Mouse (Mus musculus): ENCODE data around the gene Abhd17b. TPM values are rescaled to one million over a fixed set of nuclear protein-coding genes. Genes with fewer than 3 reads are reported as not detected.

The Abhd17b gene
- polyA plus RNA-seq, 1 experiment from 2014 or later: 26.5 TPM

- ATAC-seq (ENCODE audit: low FRiP score, low TSS enrichment): no peak
- H3K9ac ChIP-seq (replicated peaks; ENCODE audit: low read length): no peak overlapping the region
- no peaks in the 10 kb centered on the region for H3K4me1 ChIP-seq (ENCODE audit: insufficient read depth, low read length)
- H3K27me3 ChIP-seq (ENCODE audit: insufficient read depth, low read length): no peaks in the 10 kb centered on the region
- WGBS: 88% methylated on average over 8 of the region's 8 CpGs
- H3K36me3 ChIP-seq (ENCODE audit: insufficient read depth, low read length): no peaks in the 10 kb centered on the region
- H3K4me3 ChIP-seq (ENCODE audit: low read length): no peak overlapping the region
- H3K27ac ChIP-seq (ENCODE audit: low read length): no peak overlapping the region
- no peak overlapping the region for H3K4me2 ChIP-seq (replicated peaks; ENCODE audit: low read depth, low read length)
- no peaks in the 10 kb centered on the region for H3K9me3 ChIP-seq (ENCODE audit: low read length)
Observed at GRCm38 (mm10) chr19:21723911-21724655, 71.1 kb downstream of the Abhd17b start.

DNA sequence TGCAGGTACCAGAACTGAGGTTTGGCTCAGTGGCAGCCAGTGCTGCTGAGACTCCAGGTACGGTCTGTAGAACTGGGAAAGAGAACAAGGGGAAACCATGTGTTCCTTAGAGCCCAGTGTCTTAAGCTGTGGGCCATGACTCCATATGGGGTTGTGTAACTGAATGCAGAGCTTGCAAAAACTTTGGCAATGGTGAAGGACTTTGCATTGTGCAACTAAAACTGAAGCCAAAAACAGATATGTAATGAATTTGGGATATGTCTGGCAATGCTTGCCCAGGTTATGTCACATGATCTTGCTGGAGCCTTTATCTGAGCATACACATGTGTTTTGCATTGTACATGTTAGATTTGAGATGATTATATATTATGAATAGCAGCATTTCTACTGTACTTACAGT is 72.2 kb downstream of the Abhd17b start:
- H3K27me3 ChIP-seq (ENCODE audit: insufficient read depth, low read length): no peaks in the 10 kb centered on the region
- no peaks in the 10 kb centered on the region for H3K36me3 ChIP-seq (ENCODE audit: insufficient read depth, low read length)
- WGBS: 88% methylated on average over 1 of the region's 1 CpGs
- no peaks in the 10 kb centered on the region for H3K4me1 ChIP-seq (ENCODE audit: insufficient read depth, low read length)
- H3K4me2 ChIP-seq (replicated peaks; ENCODE audit: low read depth, low read length): no peak overlapping the region
- no peak overlapping the region for H3K4me3 ChIP-seq (ENCODE audit: low read length)
- no peaks in the 10 kb centered on the region for H3K9me3 ChIP-seq (ENCODE audit: low read length)
- H3K9ac ChIP-seq (replicated peaks; ENCODE audit: low read length): no peak overlapping the region
- no peak overlapping the region for H3K27ac ChIP-seq (ENCODE audit: low read length)
- ATAC-seq (ENCODE audit: low FRiP score, low TSS enrichment): no peak

DNA sequence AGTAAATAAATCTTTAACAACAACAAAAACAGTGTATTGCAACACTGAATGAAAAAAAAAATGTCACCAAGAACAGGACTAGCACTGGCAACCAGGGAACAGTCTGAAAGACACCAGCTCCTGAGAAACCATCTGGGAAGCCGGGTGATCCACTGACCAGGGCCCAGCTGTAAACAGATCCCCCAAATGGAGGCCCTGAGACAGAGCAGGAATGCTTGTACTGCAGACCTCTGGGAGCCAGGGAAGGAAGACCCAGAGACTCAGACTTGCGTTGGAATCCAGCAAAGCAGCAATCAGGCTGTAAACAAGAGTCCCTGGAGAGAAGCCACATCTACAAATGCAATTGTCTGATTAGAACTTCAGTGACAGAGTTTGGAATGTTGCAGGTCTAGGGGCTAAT is 74.1 kb downstream of the Abhd17b start:
- ATAC-seq (ENCODE audit: low FRiP score, low TSS enrichment): no peak

DNA sequence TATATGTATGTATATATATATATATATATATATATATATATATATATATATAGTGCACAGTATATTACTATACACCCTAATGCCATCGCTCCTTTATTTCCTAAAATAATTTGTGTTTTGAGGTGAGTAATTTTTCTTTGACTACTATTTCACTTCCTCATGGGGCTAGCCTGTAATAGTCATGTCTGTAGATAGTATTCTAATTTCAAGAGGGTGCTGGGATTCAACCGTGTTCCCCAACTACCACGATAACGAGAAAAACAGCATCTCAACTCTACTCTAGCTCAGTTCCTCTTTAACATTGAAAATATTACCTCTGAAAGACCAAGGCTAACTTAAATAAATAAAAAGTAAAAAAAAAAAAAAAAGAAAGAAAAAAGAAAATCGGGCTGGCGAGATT is 75.4 kb downstream of the Abhd17b start:
- no peak overlapping the region for H3K27ac ChIP-seq (ENCODE audit: low read length)
- no peaks in the 10 kb centered on the region for H3K36me3 ChIP-seq (ENCODE audit: insufficient read depth, low read length)
- no peak overlapping the region for H3K4me2 ChIP-seq (replicated peaks; ENCODE audit: low read depth, low read length)
- no peaks in the 10 kb centered on the region for H3K9me3 ChIP-seq (ENCODE audit: low read length)
- H3K27me3 ChIP-seq (ENCODE audit: insufficient read depth, low read length): no peaks in the 10 kb centered on the region
- H3K9ac ChIP-seq (replicated peaks; ENCODE audit: low read length): no peak overlapping the region
- no peaks in the 10 kb centered on the region for H3K4me1 ChIP-seq (ENCODE audit: insufficient read depth, low read length)
- no peak overlapping the region for H3K4me3 ChIP-seq (ENCODE audit: low read length)
- 93% methylated on average over 6 of the region's 6 CpGs for WGBS
- ATAC-seq (ENCODE audit: low FRiP score, low TSS enrichment): no peak

More for the DNA sequence above, 74.1 kb downstream of the Abhd17b start:
- Histone ChIP-seq H3K36me3 (ENCODE audit: insufficient read depth, low read length) (no peaks in the 10 kb centered on the region), H3K4me2 (replicated peaks; ENCODE audit: low read depth, low read length) (no peak overlapping the region), H3K9me3 (ENCODE audit: low read length) (no peaks in the 10 kb centered on the region), H3K4me1 (ENCODE audit: insufficient read depth, low read length) (no peaks in the 10 kb centered on the region), H3K4me3 (ENCODE audit: low read length) (no peak overlapping the region), H3K9ac (replicated peaks; ENCODE audit: low read length) (no peak overlapping the region), H3K27ac (ENCODE audit: low read length) (no peak overlapping the region), H3K27me3 (ENCODE audit: insufficient read depth, low read length) (no peaks in the 10 kb centered on the region)
- 30% methylated on average over 2 of the region's 2 CpGs for WGBS

GRCm38 (mm10) chr19:21731887-21732286 is 78.9 kb downstream of the Abhd17b start:
- no peak overlapping the region for H3K27ac ChIP-seq (ENCODE audit: low read length)
- H3K4me2 ChIP-seq (replicated peaks; ENCODE audit: low read depth, low read length): no peak overlapping the region
- no peaks in the 10 kb centered on the region for H3K9me3 ChIP-seq (ENCODE audit: low read length)
- no peaks in the 10 kb centered on the region for H3K36me3 ChIP-seq (ENCODE audit: insufficient read depth, low read length)
- no peak overlapping the region for H3K9ac ChIP-seq (replicated peaks; ENCODE audit: low read length)
- H3K4me1 ChIP-seq (ENCODE audit: insufficient read depth, low read length): no peaks in the 10 kb centered on the region
- 84% methylated on average over 5 of the region's 5 CpGs for WGBS
- no peak for ATAC-seq (ENCODE audit: low FRiP score, low TSS enrichment)
- H3K4me3 ChIP-seq (ENCODE audit: low read length): no peak overlapping the region
- H3K27me3 ChIP-seq (ENCODE audit: insufficient read depth, low read length): no peaks in the 10 kb centered on the region

GRCm38 (mm10) chr19:21733176-21733575 is 80.2 kb downstream of the Abhd17b start:
- H3K9ac ChIP-seq (replicated peaks; ENCODE audit: low read length): no peak overlapping the region
- H3K9me3 ChIP-seq (ENCODE audit: low read length): no peaks in the 10 kb centered on the region
- 91% methylated on average over 2 of the region's 2 CpGs for WGBS
- H3K36me3 ChIP-seq (ENCODE audit: insufficient read depth, low read length): no peaks in the 10 kb centered on the region
- no peak overlapping the region for H3K4me3 ChIP-seq (ENCODE audit: low read length)
- no peak overlapping the region for H3K4me2 ChIP-seq (replicated peaks; ENCODE audit: low read depth, low read length)
- H3K27ac ChIP-seq (ENCODE audit: low read length): no peak overlapping the region
- H3K27me3 ChIP-seq (ENCODE audit: insufficient read depth, low read length): no peaks in the 10 kb centered on the region
- peaks cover 5% of the 10 kb centered on the region; the same call in 1 of the 2 replicates for H3K4me1 ChIP-seq (ENCODE audit: insufficient read depth, low read length)
- ATAC-seq (ENCODE audit: low FRiP score, low TSS enrichment): no peak

DNA sequence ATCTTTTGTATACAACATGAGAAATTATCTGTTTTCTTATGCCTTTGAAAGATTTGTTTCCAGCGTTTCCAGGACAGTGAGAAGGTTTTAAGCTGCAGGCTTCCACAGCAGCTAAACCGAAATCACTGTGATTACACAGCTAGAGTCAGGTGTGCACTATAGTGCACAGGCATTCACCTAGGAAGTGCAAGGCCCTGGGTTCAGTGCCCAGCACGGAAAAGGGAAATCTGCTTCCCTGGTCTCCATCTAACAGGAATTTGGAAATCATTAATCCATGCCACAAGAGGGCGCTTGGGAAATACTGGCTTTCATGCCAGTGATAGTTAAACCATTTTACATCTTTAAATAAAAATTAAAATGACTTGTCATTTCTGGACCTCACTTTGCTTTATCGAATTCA is 81.1 kb downstream of the Abhd17b start:
- H3K4me3 ChIP-seq (ENCODE audit: low read length): no peak overlapping the region
- H3K4me1 ChIP-seq (ENCODE audit: insufficient read depth, low read length): peaks cover 5% of the 10 kb centered on the region; the same call in 1 of the 2 replicates
- no peaks in the 10 kb centered on the region for H3K36me3 ChIP-seq (ENCODE audit: insufficient read depth, low read length)
- 39% methylated on average over 5 of the region's 5 CpGs for WGBS
- no peak overlapping the region for H3K27ac ChIP-seq (ENCODE audit: low read length)
- H3K9ac ChIP-seq (replicated peaks; ENCODE audit: low read length): no peak overlapping the region
- H3K4me2 ChIP-seq (replicated peaks; ENCODE audit: low read depth, low read length): no peak overlapping the region
- no peaks in the 10 kb centered on the region for H3K27me3 ChIP-seq (ENCODE audit: insufficient read depth, low read length)
- ATAC-seq (ENCODE audit: low FRiP score, low TSS enrichment): no peak
- H3K9me3 ChIP-seq (ENCODE audit: low read length): no peaks in the 10 kb centered on the region

Other genes starting within 250 kb of the Abhd17b start
- gene Gda, start 179.7 kb upstream of the Abhd17b start, polyA plus RNA-seq (2015; fragmentation: Nextera tagmentation; extraction: Ambion mirVana): 0.06 and 0.19 TPM in 2 replicates
- gene 1110059E24Rik, start 209 bp upstream of the Abhd17b start, polyA plus RNA-seq (2015; fragmentation: Nextera tagmentation; extraction: Ambion mirVana): 67.0 and 68.6 TPM in 2 replicates
- gene Cemip2, start 125.2 kb downstream of the Abhd17b start, polyA plus RNA-seq (2015; fragmentation: Nextera tagmentation; extraction: Ambion mirVana): 22.9 and 25.0 TPM in 2 replicates